Mouse (Mus musculus): ENCODE results near the gene Plin5. TPM values are rescaled to one million over a fixed set of nuclear protein-coding genes. Genes with fewer than 3 reads are reported as not detected.

The Plin5 gene
- total and polyA plus RNA-seq, 2 experiments, result 19.2 to 42.7 TPM

- Histone ChIP-seq H3K27me3 (ENCODE audit: control insufficient read depth, insufficient read depth, low read length) (no peaks in the 10 kb centered on the region), H3K36me3 (ENCODE audit: control insufficient read depth, insufficient read depth, low read length) (peaks cover 6% of the 10 kb centered on the region; the same call in 1 of the 2 replicates), H3K4me3 (ENCODE audit: insufficient read depth, low read depth, low read length) (peak overlapping the region; percentile 57), H3K4me1 (ENCODE audit: control insufficient read depth, insufficient read depth, low read length) (peaks cover 27% of the 10 kb centered on the region), H3K79me2 (ENCODE audit: control insufficient read depth, insufficient read depth, low read length) (peaks cover 5% of the 10 kb centered on the region; the same call in 1 of the 2 replicates), H3K9ac (ENCODE audit: low read depth, low read length) (peak overlapping the region; percentile 67), H3K27ac (replicated peaks; ENCODE audit: insufficient read depth, low read depth, low read length) (peak overlapping the region; percentile 85)
- DNase-seq (ENCODE audit: extremely low read depth, low read depth, low spot score), result peak; percentile 88
- 23% methylated on average over 10 of the region's 10 CpGs for WGBS
- no peak for TF ChIP-seq POLR2A (IDR thresholded peaks at IDR 0.05; ENCODE audit: extremely low read depth, insufficient read depth, low read length)
- TF ChIP-seq CTCF (IDR thresholded peaks at IDR 0.05; ENCODE audit: low read depth, low read length), result no peak
Observed at GRCm38 (mm10) chr17:56116193-56116592, 1.2 kb downstream of the Plin5 start.

DNA sequence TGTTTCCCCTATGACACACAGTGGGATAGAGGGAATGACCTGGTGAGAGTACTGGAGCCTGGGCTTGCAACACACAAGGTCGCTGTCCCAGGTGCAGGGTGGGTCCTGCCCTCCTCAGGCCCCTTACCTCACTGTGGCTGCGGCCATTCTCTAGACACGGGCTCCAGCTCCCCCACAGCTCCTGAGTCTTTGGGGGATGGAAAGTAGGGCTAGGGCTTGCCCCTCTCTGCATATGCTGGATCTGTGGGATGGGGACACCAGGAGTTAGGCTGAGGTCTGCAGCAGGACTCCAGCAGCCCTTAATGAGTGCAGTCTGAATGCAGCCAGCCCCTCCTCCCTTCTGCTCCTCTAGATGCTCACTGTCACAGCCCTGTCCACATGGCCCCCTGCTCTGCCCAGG, 4.7 kb downstream of the Plin5 start:
- no peaks in the 10 kb centered on the region for H3K27me3 ChIP-seq (ENCODE audit: control insufficient read depth, insufficient read depth, low read length)
- no peak for TF ChIP-seq POLR2A (IDR thresholded peaks at IDR 0.05; ENCODE audit: extremely low read depth, insufficient read depth, low read length)
- TF ChIP-seq CTCF (IDR thresholded peaks at IDR 0.05; ENCODE audit: low read depth, low read length), result no peak
- WGBS, result 54% methylated on average over 3 of the region's 3 CpGs
- no peak overlapping the region for H3K27ac ChIP-seq (replicated peaks; ENCODE audit: insufficient read depth, low read depth, low read length)
- H3K79me2 ChIP-seq (ENCODE audit: control insufficient read depth, insufficient read depth, low read length), result no peaks in the 10 kb centered on the region
- H3K4me1 ChIP-seq (ENCODE audit: control insufficient read depth, insufficient read depth, low read length), result peaks cover 41% of the 10 kb centered on the region
- no peak overlapping the region for H3K4me3 ChIP-seq (ENCODE audit: insufficient read depth, low read depth, low read length)
- peak; percentile 65 for DNase-seq (ENCODE audit: extremely low read depth, low read depth, low spot score)
- no peak overlapping the region for H3K9ac ChIP-seq (ENCODE audit: low read depth, low read length)
- H3K36me3 ChIP-seq (ENCODE audit: control insufficient read depth, insufficient read depth, low read length), result peaks cover 6% of the 10 kb centered on the region; the same call in 1 of the 2 replicates

- Histone ChIP-seq H3K27ac (replicated peaks; ENCODE audit: insufficient read depth, low read depth, low read length) (no peak overlapping the region), H3K79me2 (ENCODE audit: control insufficient read depth, insufficient read depth, low read length) (no peaks in the 10 kb centered on the region), H3K27me3 (ENCODE audit: control insufficient read depth, insufficient read depth, low read length) (no peaks in the 10 kb centered on the region), H3K4me1 (ENCODE audit: control insufficient read depth, insufficient read depth, low read length) (peaks cover 41% of the 10 kb centered on the region), H3K9ac (ENCODE audit: low read depth, low read length) (no peak overlapping the region), H3K36me3 (ENCODE audit: control insufficient read depth, insufficient read depth, low read length) (peaks cover 6% of the 10 kb centered on the region; the same call in 1 of the 2 replicates), H3K4me3 (ENCODE audit: insufficient read depth, low read depth, low read length) (no peak overlapping the region)
- 50% methylated on average over 5 of the region's 5 CpGs for WGBS
- no peak for TF ChIP-seq POLR2A (IDR thresholded peaks at IDR 0.05; ENCODE audit: extremely low read depth, insufficient read depth, low read length)
- peak; percentile 92 for TF ChIP-seq CTCF (IDR thresholded peaks at IDR 0.05; ENCODE audit: low read depth, low read length)
- peak; percentile 66 for DNase-seq (ENCODE audit: extremely low read depth, low read depth, low spot score)
Observed at GRCm38 (mm10) chr17:56111864-56112263, 5.5 kb downstream of the Plin5 start.

DNA sequence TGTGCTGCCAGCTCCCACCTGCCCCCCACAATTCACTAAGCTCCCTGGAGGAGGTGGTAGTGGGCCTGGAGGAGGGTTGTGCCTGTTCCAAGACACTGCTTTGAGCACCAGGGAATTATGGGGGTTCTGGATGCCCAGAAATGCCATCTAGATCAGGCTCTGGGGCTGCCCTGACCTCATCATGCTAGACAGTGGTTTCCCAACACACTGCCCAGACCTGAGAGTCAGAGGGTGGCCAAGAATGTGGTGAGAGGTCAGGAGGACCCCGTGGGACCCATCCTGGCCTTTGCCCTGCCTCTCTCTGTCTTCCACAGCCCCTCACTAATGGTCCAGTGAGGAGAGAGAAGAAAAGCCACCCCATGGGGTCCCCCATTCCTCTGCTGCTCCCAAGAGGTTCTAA, 6.4 kb downstream of the Plin5 start:
- Histone ChIP-seq H3K4me1 (ENCODE audit: control insufficient read depth, insufficient read depth, low read length) (peaks cover 40% of the 10 kb centered on the region), H3K79me2 (ENCODE audit: control insufficient read depth, insufficient read depth, low read length) (no peaks in the 10 kb centered on the region), H3K27me3 (ENCODE audit: control insufficient read depth, insufficient read depth, low read length) (no peaks in the 10 kb centered on the region), H3K27ac (replicated peaks; ENCODE audit: insufficient read depth, low read depth, low read length) (peak overlapping the region; percentile 24; the same call in 1 of the 2 replicates), H3K36me3 (ENCODE audit: control insufficient read depth, insufficient read depth, low read length) (peaks cover 6% of the 10 kb centered on the region; the same call in 1 of the 2 replicates), H3K9ac (ENCODE audit: low read depth, low read length) (peak overlapping the region; percentile 11; the same call in 1 of the 2 replicates), H3K4me3 (ENCODE audit: insufficient read depth, low read depth, low read length) (no peak overlapping the region)
- 18% methylated on average over 1 of the region's 1 CpGs for WGBS
- TF ChIP-seq CTCF (IDR thresholded peaks at IDR 0.05; ENCODE audit: low read depth, low read length), result no peak
- TF ChIP-seq POLR2A (IDR thresholded peaks at IDR 0.05; ENCODE audit: extremely low read depth, insufficient read depth, low read length), result no peak
- no peak for DNase-seq (ENCODE audit: extremely low read depth, low read depth, low spot score)

GRCm38 (mm10) chr17:56110571-56110970, 6.8 kb downstream of the Plin5 start:
- Histone ChIP-seq H3K79me2 (ENCODE audit: control insufficient read depth, insufficient read depth, low read length) (no peaks in the 10 kb centered on the region), H3K4me3 (ENCODE audit: insufficient read depth, low read depth, low read length) (no peak overlapping the region), H3K36me3 (ENCODE audit: control insufficient read depth, insufficient read depth, low read length) (peaks cover 6% of the 10 kb centered on the region; the same call in 1 of the 2 replicates), H3K27me3 (ENCODE audit: control insufficient read depth, insufficient read depth, low read length) (no peaks in the 10 kb centered on the region), H3K9ac (ENCODE audit: low read depth, low read length) (no peak overlapping the region), H3K27ac (replicated peaks; ENCODE audit: insufficient read depth, low read depth, low read length) (peak overlapping the region; percentile 62; the same call in 1 of the 2 replicates), H3K4me1 (ENCODE audit: control insufficient read depth, insufficient read depth, low read length) (peaks cover 35% of the 10 kb centered on the region)
- DNase-seq (ENCODE audit: extremely low read depth, low read depth, low spot score), result peak; percentile 75
- TF ChIP-seq CTCF (IDR thresholded peaks at IDR 0.05; ENCODE audit: low read depth, low read length) (no peak), POLR2A (IDR thresholded peaks at IDR 0.05; ENCODE audit: extremely low read depth, insufficient read depth, low read length) (no peak)
- 30% methylated on average over 4 of the region's 4 CpGs for WGBS

All from liver, adult 2 months (tissue).